Mouse (Mus musculus): ENCODE results near the gene Cd5. TPM values are rescaled to one million over a fixed set of nuclear protein-coding genes. Genes with fewer than 3 reads are reported as not detected.

Gene Cd5
- polyA plus RNA-seq, 1 experiment from 2014 or later = 0.29 TPM

DNA sequence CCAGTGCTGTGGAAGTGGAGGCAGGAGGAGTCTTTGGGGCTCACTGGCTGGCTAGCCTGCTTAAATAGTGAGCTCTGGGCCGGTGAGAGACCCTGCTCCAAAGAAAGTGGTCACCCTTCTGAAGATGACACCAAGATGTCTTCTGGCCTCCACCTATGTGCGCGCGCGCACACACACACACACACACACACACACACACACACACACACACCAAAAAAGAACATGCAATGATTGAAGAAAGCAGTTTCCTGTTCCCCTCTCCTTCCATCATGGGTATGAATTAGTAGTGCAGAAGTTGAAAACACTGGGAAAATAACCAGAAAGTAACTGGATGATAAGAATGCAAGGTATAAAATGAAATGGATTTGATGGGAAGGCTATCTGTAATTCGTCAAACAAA lies 35.3 kb upstream of the Cd5 start:
- Histone ChIP-seq H3K27ac (ENCODE audit: low read depth, low read length) (no peak overlapping the region), H3K9ac (ENCODE audit: low read length) (no peak overlapping the region), H3K4me1 (ENCODE audit: control insufficient read depth, insufficient read depth, low read length) (no peaks in the 10 kb centered on the region), H3K9me3 (replicated peaks; ENCODE audit: control insufficient read depth, low read length) (no peaks in the 10 kb centered on the region), H3K27me3 (replicated peaks; ENCODE audit: control insufficient read depth, insufficient read depth, low read length) (no peaks in the 10 kb centered on the region), H3K4me2 (ENCODE audit: low read length) (no peak overlapping the region), H3K4me3 (ENCODE audit: low read depth, low read length) (no peak overlapping the region), H3K36me3 (ENCODE audit: control insufficient read depth, insufficient read depth, low read length) (no peaks in the 10 kb centered on the region)
- no peak for ATAC-seq
- DNase-seq (ENCODE audit: low spot score) = no peak
- WGBS = 90% methylated on average over 6 of the region's 6 CpGs

- DNase-seq (ENCODE audit: low spot score) (no peak), ATAC-seq (no peak)
- H3K9me3 ChIP-seq (replicated peaks; ENCODE audit: control insufficient read depth, low read length) = no peaks in the 10 kb centered on the region
- H3K9ac ChIP-seq (ENCODE audit: low read length) = no peak overlapping the region
- H3K27ac ChIP-seq (ENCODE audit: low read depth, low read length) = no peak overlapping the region
- no peaks in the 10 kb centered on the region for H3K36me3 ChIP-seq (ENCODE audit: control insufficient read depth, insufficient read depth, low read length)
- no peaks in the 10 kb centered on the region for H3K4me1 ChIP-seq (ENCODE audit: control insufficient read depth, insufficient read depth, low read length)
- H3K4me3 ChIP-seq (ENCODE audit: low read depth, low read length) = no peak overlapping the region
- H3K4me2 ChIP-seq (ENCODE audit: low read length) = no peak overlapping the region
- WGBS = 84% methylated on average over 7 of the region's 7 CpGs
- no peaks in the 10 kb centered on the region for H3K27me3 ChIP-seq (replicated peaks; ENCODE audit: control insufficient read depth, insufficient read depth, low read length)
These were observed 34.6 kb upstream of the Cd5 start for GRCm38 (mm10) chr19:10773384-10773783.

- H3K9ac ChIP-seq (ENCODE audit: low read length) = no peak overlapping the region
- H3K27me3 ChIP-seq (replicated peaks; ENCODE audit: control insufficient read depth, insufficient read depth, low read length) = no peaks in the 10 kb centered on the region
- H3K4me2 ChIP-seq (ENCODE audit: low read length) = no peak overlapping the region
- ATAC-seq = no peak
- H3K9me3 ChIP-seq (replicated peaks; ENCODE audit: control insufficient read depth, low read length) = no peaks in the 10 kb centered on the region
- H3K36me3 ChIP-seq (ENCODE audit: control insufficient read depth, insufficient read depth, low read length) = no peaks in the 10 kb centered on the region
- no peak overlapping the region for H3K4me3 ChIP-seq (ENCODE audit: low read depth, low read length)
- whole genome bisulfite sequencing = 92% methylated on average over 10 of the region's 10 CpGs
- no peak overlapping the region for H3K27ac ChIP-seq (ENCODE audit: low read depth, low read length)
- no peak for DNase-seq (ENCODE audit: low spot score)
- H3K4me1 ChIP-seq (ENCODE audit: control insufficient read depth, insufficient read depth, low read length) = no peaks in the 10 kb centered on the region
These were observed 34.1 kb upstream of the Cd5 start for GRCm38 (mm10) chr19:10772866-10773265.

DNA sequence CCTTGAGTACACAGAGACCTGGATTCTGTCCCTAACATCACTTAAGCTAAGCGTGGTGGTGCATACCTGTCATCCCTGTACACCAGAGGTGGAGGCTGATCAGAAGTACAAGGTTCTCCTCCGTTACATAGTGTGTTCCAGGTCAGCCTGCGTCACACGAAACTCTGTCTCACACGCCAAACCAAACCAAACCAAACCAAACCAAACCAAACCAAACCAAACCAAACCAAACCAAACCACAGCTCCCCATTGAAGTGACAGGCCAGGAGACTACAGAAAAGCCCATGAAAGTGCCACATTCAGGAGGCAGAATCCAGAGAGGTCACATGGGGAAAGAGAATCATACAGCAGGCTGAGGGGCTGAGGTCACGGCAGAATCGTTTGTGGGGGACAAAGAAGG lies 33.2 kb upstream of the Cd5 start:
- H3K4me3 ChIP-seq (ENCODE audit: low read depth, low read length) = no peak overlapping the region
- H3K27ac ChIP-seq (ENCODE audit: low read depth, low read length) = no peak overlapping the region
- H3K9me3 ChIP-seq (replicated peaks; ENCODE audit: control insufficient read depth, low read length) = no peaks in the 10 kb centered on the region
- no peak for DNase-seq (ENCODE audit: low spot score)
- H3K27me3 ChIP-seq (replicated peaks; ENCODE audit: control insufficient read depth, insufficient read depth, low read length) = no peaks in the 10 kb centered on the region
- H3K4me2 ChIP-seq (ENCODE audit: low read length) = no peak overlapping the region
- no peaks in the 10 kb centered on the region for H3K4me1 ChIP-seq (ENCODE audit: control insufficient read depth, insufficient read depth, low read length)
- WGBS = 73% methylated on average over 7 of the region's 7 CpGs
- ATAC-seq = no peak
- no peaks in the 10 kb centered on the region for H3K36me3 ChIP-seq (ENCODE audit: control insufficient read depth, insufficient read depth, low read length)
- no peak overlapping the region for H3K9ac ChIP-seq (ENCODE audit: low read length)

- no peak overlapping the region for H3K4me3 ChIP-seq (ENCODE audit: low read depth, low read length)
- no peaks in the 10 kb centered on the region for H3K9me3 ChIP-seq (replicated peaks; ENCODE audit: control insufficient read depth, low read length)
- WGBS = 68% methylated on average over 12 of the region's 12 CpGs
- H3K36me3 ChIP-seq (ENCODE audit: control insufficient read depth, insufficient read depth, low read length) = no peaks in the 10 kb centered on the region
- no peak for ATAC-seq
- H3K4me1 ChIP-seq (ENCODE audit: control insufficient read depth, insufficient read depth, low read length) = no peaks in the 10 kb centered on the region
- H3K27ac ChIP-seq (ENCODE audit: low read depth, low read length) = no peak overlapping the region
- H3K9ac ChIP-seq (ENCODE audit: low read length) = no peak overlapping the region
- H3K27me3 ChIP-seq (replicated peaks; ENCODE audit: control insufficient read depth, insufficient read depth, low read length) = no peaks in the 10 kb centered on the region
- H3K4me2 ChIP-seq (ENCODE audit: low read length) = no peak overlapping the region
- peak; percentile 13 for DNase-seq (ENCODE audit: low spot score)
These were observed 30.8 kb upstream of the Cd5 start for GRCm38 (mm10) chr19:10769429-10770195.

DNA sequence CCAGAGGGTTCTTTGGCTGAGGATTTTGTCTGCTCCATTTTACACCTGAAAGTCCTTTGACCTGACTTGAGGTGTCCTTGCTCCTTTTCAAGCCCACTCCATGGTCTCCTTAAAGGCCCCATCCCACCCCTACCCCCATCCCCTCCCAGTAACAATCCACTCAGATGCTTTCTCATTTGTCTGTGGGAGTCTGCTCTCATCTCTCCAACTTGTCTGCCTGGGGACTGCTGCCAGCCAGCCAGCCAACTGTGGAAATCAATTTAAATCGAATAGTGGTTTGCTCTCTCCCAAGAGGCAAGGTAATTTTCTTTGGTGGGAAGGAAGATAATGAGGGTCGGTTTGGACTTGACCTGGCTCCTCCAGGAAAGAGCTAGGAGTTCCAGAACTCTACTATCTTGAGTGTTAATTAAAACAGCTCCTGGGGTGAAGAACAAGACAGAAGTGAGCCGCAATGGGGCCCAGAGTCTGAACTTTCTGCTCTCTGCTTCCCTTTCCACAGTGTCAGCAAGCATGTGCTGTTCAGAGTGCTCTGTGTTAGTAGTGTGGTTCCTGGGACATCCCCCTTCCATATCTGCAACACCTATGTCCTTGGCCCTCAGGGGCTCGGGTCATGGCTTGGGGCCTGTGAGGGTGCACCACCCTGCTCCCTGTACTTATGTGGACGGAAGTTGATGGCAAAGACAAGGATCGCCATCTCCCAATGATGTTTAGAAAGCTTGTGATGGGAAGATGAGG lies 30.1 kb upstream of the Cd5 start:
- Histone ChIP-seq H3K27me3 (replicated peaks; ENCODE audit: control insufficient read depth, insufficient read depth, low read length) (no peaks in the 10 kb centered on the region), H3K9me3 (replicated peaks; ENCODE audit: control insufficient read depth, low read length) (no peaks in the 10 kb centered on the region), H3K9ac (ENCODE audit: low read length) (no peak overlapping the region), H3K36me3 (ENCODE audit: control insufficient read depth, insufficient read depth, low read length) (no peaks in the 10 kb centered on the region), H3K4me2 (ENCODE audit: low read length) (no peak overlapping the region), H3K4me1 (ENCODE audit: control insufficient read depth, insufficient read depth, low read length) (no peaks in the 10 kb centered on the region), H3K27ac (ENCODE audit: low read depth, low read length) (no peak overlapping the region), H3K4me3 (ENCODE audit: low read depth, low read length) (no peak overlapping the region)
- no peak for ATAC-seq
- 68% methylated on average over 6 of the region's 6 CpGs for WGBS
- peak; percentile 28 for DNase-seq (ENCODE audit: low spot score)

DNA sequence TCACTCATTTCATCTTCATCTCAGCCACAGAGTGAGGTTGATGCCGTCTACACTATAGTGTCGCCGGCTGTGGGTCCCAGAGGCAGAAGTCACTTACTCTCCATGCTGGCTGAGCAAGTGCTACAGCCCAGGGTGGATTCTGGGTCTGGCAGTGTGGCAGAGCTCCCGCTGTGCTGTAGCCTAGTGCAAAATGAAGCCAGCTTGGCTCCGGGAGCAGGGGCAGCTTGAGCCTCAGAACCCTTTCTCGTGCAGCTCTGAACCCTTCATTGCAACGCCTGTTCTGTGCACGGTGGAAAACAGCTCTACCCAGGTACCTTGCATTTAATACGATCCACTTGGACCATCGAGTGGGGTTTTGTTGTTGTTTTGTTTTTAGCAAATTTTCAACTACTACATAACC lies 28.8 kb upstream of the Cd5 start:
- 85% methylated on average over 10 of the region's 10 CpGs for WGBS
- Histone ChIP-seq H3K9me3 (replicated peaks; ENCODE audit: control insufficient read depth, low read length) (no peaks in the 10 kb centered on the region), H3K27ac (ENCODE audit: low read depth, low read length) (no peak overlapping the region), H3K9ac (ENCODE audit: low read length) (no peak overlapping the region), H3K27me3 (replicated peaks; ENCODE audit: control insufficient read depth, insufficient read depth, low read length) (no peaks in the 10 kb centered on the region), H3K4me3 (ENCODE audit: low read depth, low read length) (no peak overlapping the region), H3K4me2 (ENCODE audit: low read length) (no peak overlapping the region), H3K36me3 (ENCODE audit: control insufficient read depth, insufficient read depth, low read length) (no peaks in the 10 kb centered on the region), H3K4me1 (ENCODE audit: control insufficient read depth, insufficient read depth, low read length) (no peaks in the 10 kb centered on the region)
- DNase-seq (ENCODE audit: low spot score) = no peak
- no peak for ATAC-seq

- Histone ChIP-seq H3K36me3 (ENCODE audit: control insufficient read depth, insufficient read depth, low read length) (no peaks in the 10 kb centered on the region), H3K4me2 (ENCODE audit: low read length) (no peak overlapping the region), H3K9ac (ENCODE audit: low read length) (no peak overlapping the region), H3K4me3 (ENCODE audit: low read depth, low read length) (no peak overlapping the region), H3K4me1 (ENCODE audit: control insufficient read depth, insufficient read depth, low read length) (no peaks in the 10 kb centered on the region), H3K9me3 (replicated peaks; ENCODE audit: control insufficient read depth, low read length) (no peaks in the 10 kb centered on the region), H3K27me3 (replicated peaks; ENCODE audit: control insufficient read depth, insufficient read depth, low read length) (no peaks in the 10 kb centered on the region), H3K27ac (ENCODE audit: low read depth, low read length) (no peak overlapping the region)
- ATAC-seq = no peak
- WGBS = 89% methylated on average over 21 of the region's 21 CpGs
- no peak for DNase-seq (ENCODE audit: low spot score)
These were observed 24.7 kb upstream of the Cd5 start for GRCm38 (mm10) chr19:10763381-10764031.

DNA sequence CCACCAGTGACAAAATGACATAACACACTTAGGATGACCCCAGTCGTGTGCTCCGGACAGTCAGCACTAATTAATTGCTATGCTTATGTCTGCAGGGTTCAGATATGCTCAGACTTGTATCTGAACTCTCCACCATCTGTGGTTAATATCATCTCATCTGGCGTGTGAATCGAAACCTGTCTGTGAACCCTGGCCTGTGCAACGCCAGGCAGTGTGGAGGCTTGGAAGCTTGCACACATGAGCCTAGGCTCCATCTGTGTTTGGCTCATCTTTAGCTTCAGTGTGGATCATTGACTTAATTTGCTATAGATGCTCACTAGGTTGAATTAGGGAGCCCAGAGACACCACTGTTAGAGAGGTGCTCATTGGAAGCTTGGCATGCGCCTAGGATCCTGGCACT lies 23.7 kb upstream of the Cd5 start:
- Histone ChIP-seq H3K27ac (ENCODE audit: low read depth, low read length) (no peak overlapping the region), H3K9ac (ENCODE audit: low read length) (no peak overlapping the region), H3K27me3 (replicated peaks; ENCODE audit: control insufficient read depth, insufficient read depth, low read length) (no peaks in the 10 kb centered on the region), H3K4me2 (ENCODE audit: low read length) (no peak overlapping the region), H3K36me3 (ENCODE audit: control insufficient read depth, insufficient read depth, low read length) (no peaks in the 10 kb centered on the region), H3K4me3 (ENCODE audit: low read depth, low read length) (no peak overlapping the region), H3K9me3 (replicated peaks; ENCODE audit: control insufficient read depth, low read length) (no peaks in the 10 kb centered on the region), H3K4me1 (ENCODE audit: control insufficient read depth, insufficient read depth, low read length) (no peaks in the 10 kb centered on the region)
- no peak for DNase-seq (ENCODE audit: low spot score)
- WGBS = 79% methylated on average over 6 of the region's 6 CpGs
- no peak for ATAC-seq

All from forebrain, embryonic 14.5 days (tissue).